Comparison of ENCODE assay signal across 22 mouse cellular contexts in the genomic region with DNA sequence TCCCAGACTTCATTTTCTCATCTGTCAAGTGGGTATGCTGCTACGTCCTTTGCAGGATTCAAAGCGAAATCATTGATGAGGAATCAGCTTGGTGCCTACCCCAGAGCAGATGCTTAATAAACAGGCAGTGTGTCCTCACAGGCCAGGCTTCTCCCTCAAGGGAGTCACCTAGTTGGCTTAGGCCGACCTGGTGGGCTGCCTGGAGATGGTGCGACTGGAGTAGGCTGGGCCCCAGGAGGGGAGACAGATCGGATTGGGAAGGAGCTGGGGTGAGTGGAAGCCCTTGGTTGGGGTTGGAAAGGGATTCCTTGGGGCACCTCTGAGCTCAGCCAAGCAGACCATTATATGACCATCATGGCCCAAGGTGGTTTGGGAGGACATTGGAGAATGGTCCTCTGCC. TPM values are rescaled to one million over a fixed set of nuclear protein-coding genes. Genes with fewer than 3 reads are reported as not detected.
"Had no signal": no experiment of that assay in that cellular context is flagged by ENCODE, and none has a peak within 500 bp of the region (broad histone marks: within the 10 kb centered on the region; RNA-seq: fewer than 3 reads in every experiment).

No protein-coding gene starts in this region.

- DNase-seq: lung, adult 18-20 months; lung, embryonic 14.5 days; lung, postnatal 10 days; lung, postnatal 4 days; midbrain, embryonic 14.5 days; retina, postnatal 1 day; right cerebral cortex, adult 18-20 months; right cerebral cortex, postnatal 25 days; thymus, adult 2 months; thymus, postnatal 25 days; thymus, postnatal 4 days had no signal

RNA-seq across cellular contexts. Expression of a gene that starts 4.4 kb away (rescaled TPM):
- total RNA-seq: megakaryocyte, adult 5-6 weeks; megakaryocyte-erythroid progenitor cell, adult 5-6 weeks had no signal

RNA-seq across cellular contexts. Expression of a gene that starts 26.1 kb away (rescaled TPM):
- total RNA-seq: megakaryocyte, adult 5-6 weeks; megakaryocyte-erythroid progenitor cell, adult 5-6 weeks had no signal
- polyA plus RNA-seq: midbrain, embryonic 10.5 days; midbrain, embryonic 12.5 days; neural tube, embryonic 11.5 days; neural tube, embryonic 13.5 days; neural tube, embryonic 15.5 days; stomach, postnatal 0 days; urinary bladder, adult 2 months had no signal

RNA-seq across cellular contexts. Expression of a gene that starts 43.4 kb away (rescaled TPM):
- total RNA-seq: megakaryocyte, adult 5-6 weeks; megakaryocyte-erythroid progenitor cell, adult 5-6 weeks had no signal
- polyA plus RNA-seq: lung, embryonic 14.5 days; midbrain, embryonic 10.5 days; midbrain, embryonic 12.5 days; midbrain, embryonic 14.5 days; midbrain, embryonic 16.5 days; neural tube, embryonic 11.5 days; neural tube, embryonic 13.5 days; stomach, embryonic 15.5 days; stomach, postnatal 0 days had no signal

RNA-seq across cellular contexts. Expression of a gene that starts 48.2 kb away (rescaled TPM):
- total RNA-seq: megakaryocyte, adult 5-6 weeks; megakaryocyte-erythroid progenitor cell, adult 5-6 weeks had no signal
- polyA plus RNA-seq: midbrain, embryonic 10.5 days; midbrain, embryonic 14.5 days; midbrain, embryonic 16.5 days; neural tube, embryonic 11.5 days; neural tube, embryonic 13.5 days had no signal
